Mouse (Mus musculus): Measurements from ENCODE around the gene Dlg3.

GRCm38 (mm10) chrX:100796741-100797090 is 29.2 kb downstream of the Dlg3 start:
- no peak for TF ChIP-seq CTCF (IDR thresholded peaks at IDR 0.05; ENCODE audit: control insufficient read depth, insufficient read depth, insufficient read length)
- no peak for TF ChIP-seq USF1 (IDR thresholded peaks at IDR 0.05; ENCODE audit: low read depth)
- TF ChIP-seq MYOD1 (IDR thresholded peaks at IDR 0.05; ENCODE audit: control insufficient read depth, insufficient read length, low read depth): no peak
- TF ChIP-seq MAX (IDR thresholded peaks at IDR 0.05): no peak
- TF ChIP-seq MYOG (IDR thresholded peaks at IDR 0.05; ENCODE audit: control insufficient read depth, extremely low read depth, insufficient read length): no peak
- TF ChIP-seq CEBPB (IDR thresholded peaks at IDR 0.05; ENCODE audit: low read depth): no peak

Measured in C2C12 (cell line).